Mouse (Mus musculus): ENCODE measurements around the gene Kng2. TPM values are rescaled to one million over a fixed set of nuclear protein-coding genes. Genes with fewer than 3 reads are reported as not detected.
"Not testable (repeated sequence)": the region's sequence is repeated elsewhere in the genome, so short reads cannot be mapped to it uniquely, and the experiment has no call there.

Kng2 gene
- total RNA-seq (2021), result not detected
- long read RNA-seq, result 0 reads

- not testable (repeated sequence) for DNase-seq (ENCODE audit: low spot score in 2 of 2)
Measured at GRCm38 (mm10) chr16:23028966-23029600, at the start of gene Kng2. Gene Kng2, minus strand, starts transcription at chr16:23029482.

DNA sequence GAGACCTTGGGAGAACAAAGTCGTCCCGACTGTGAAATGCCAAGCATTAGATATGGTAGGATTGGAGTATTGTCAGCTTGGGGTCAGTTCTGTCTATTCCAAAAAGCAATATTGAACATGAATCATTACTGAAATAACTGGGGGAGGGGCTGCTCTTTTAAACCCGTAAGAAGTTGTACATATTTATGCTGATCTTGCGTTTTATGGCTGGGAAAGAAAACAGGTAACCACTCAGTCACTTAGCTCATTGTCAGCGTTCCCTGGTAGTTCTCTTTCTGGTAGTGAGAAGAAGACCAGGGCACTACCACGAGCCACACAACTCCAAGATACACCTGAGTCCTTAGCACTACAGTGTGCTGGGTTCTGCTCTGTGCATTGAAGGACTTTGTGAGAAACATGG is 48.2 kb upstream of the Kng2 start:
- DNase-seq (ENCODE audit: low spot score in 2 of 2), result not testable (repeated sequence)

DNA sequence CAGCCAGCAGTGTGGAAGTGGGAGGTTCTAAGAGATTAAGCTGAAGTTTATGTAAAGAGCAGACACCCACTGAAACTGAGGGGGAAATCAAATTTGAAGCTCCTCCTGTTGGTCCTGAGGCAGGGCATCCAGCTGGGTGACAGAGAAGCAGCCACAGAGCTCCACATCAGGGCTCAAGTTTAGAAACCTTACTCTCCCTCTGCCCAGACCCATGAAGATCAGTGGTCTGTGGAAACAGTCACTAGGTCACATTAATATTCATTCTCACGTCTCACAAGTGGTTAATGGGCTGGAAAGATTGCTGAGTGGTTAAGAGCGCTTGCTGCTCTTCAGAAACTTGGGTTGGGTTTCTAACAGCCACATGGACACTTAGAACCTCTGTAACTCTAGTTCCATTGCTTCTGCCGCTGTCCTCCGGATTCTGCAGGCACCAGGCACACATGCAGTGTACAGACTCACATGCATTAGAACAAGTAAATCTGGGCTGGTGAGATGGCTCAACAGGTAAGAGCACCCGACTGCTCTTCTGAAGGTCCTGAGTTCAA is 31.6 kb upstream of the Kng2 start:
- not testable (repeated sequence) for DNase-seq (ENCODE audit: low spot score in 2 of 2)

GRCm38 (mm10) chr16:23059630-23060029 is 30.3 kb upstream of the Kng2 start:
- not testable (repeated sequence) for DNase-seq (ENCODE audit: low spot score in 2 of 2)

GRCm38 (mm10) chr16:23057668-23058447 is 28.6 kb upstream of the Kng2 start, which contains the start of gene Kng1:
Gene Kng1, plus strand, starts transcription at chr16:23057865.
- DNase-seq (ENCODE audit: low spot score in 2 of 2), result not testable (repeated sequence)

- DNase-seq (ENCODE audit: low spot score in 2 of 2), result peak; percentile 14 to 43
Measured at GRCm38 (mm10) chr16:23046319-23046718, 17.0 kb upstream of the Kng2 start.

- no peak for DNase-seq (ENCODE audit: low spot score in 2 of 2)
Measured at GRCm38 (mm10) chr16:23040876-23041275, 11.6 kb upstream of the Kng2 start.

- peak in 1 of 2 experiments; percentile 21 for DNase-seq (ENCODE audit: low spot score in 2 of 2)
Measured at GRCm38 (mm10) chr16:23039281-23039680, 10.0 kb upstream of the Kng2 start.

- no peak for DNase-seq (ENCODE audit: low spot score in 2 of 2)
Measured at GRCm38 (mm10) chr16:23037744-23038143, 8.5 kb upstream of the Kng2 start.

DNA sequence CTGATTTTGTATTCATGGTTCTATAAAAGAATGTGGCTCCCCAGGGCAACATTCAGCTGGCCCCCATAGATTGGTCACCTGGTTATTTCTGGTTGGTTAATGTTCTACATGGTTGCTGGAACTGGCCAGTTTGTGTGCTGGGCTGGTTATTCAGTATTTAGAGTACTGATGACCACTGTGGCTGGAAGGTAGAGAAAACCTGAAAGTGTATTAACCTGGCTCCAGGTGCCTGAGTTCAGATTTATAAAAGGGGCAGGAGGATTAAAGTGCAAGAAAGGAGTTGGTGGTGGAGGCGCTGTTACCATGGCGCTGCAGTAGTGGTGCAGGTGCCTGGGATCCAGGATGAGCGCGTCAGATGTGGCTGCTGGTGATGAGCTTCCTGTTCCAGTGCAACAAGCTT is 4.4 kb upstream of the Kng2 start:
- DNase-seq (ENCODE audit: low spot score in 2 of 2), result no peak

DNA sequence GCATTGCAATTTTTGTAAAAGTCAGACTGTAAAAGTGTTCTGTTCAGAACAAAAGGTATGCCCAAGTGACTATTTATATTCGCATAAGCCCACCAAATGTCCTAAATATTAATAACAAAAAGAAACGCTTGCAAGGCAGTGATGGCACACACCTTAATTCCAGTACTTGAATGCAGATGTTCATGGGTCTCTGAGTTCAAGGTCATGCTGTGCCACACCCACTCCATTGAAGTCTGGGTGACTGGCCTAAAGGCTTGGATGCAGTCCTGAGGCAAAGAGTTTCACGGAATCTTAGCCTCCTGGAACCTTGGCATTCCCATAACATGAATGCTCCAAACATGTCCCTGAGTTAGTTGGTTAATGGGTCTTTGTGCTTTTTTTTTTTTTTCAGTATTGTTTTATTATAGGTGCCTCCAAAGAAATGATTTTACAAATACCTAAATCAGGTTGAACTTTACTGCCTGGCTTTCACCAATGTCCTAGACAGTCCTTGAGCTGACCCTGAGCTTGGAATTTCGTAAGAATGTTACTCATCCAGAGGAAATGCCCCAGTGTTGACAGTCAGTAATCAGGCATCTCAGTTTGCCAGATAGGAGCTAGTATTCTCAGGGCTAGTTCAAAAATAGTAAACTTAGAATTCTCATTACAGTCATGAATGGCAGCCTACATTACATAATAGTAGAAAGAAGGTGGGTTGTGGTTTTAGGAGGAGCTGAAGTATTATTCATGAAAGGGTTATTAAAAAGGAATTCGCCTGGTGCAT is 1.6 kb upstream of the Kng2 start:
- no peak for DNase-seq (ENCODE audit: low spot score in 2 of 2)

DNA sequence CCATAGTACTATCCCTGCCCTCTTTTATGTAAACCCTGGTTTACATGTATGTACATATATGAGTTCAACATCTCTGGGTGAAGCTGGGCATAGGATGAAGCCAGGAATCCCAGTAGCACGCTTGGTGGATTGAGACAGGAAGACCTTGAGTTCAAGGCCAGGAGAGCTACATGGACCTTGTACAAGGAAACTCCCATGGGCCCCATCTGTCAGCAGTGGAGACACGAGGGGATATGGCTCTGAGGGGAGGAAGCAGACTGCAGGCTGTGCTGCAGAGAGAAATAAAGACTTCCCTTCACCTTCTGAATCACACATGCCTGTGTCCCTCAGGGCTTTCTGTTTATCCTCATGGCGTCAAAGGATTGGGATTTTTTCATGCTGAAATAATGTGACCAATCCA is 1.9 kb downstream of the Kng2 start:
- not testable (repeated sequence) for DNase-seq (ENCODE audit: low spot score in 2 of 2)

- no peak for DNase-seq (ENCODE audit: low spot score in 2 of 2)
Measured at GRCm38 (mm10) chr16:23026582-23026981, 2.7 kb downstream of the Kng2 start.

DNA sequence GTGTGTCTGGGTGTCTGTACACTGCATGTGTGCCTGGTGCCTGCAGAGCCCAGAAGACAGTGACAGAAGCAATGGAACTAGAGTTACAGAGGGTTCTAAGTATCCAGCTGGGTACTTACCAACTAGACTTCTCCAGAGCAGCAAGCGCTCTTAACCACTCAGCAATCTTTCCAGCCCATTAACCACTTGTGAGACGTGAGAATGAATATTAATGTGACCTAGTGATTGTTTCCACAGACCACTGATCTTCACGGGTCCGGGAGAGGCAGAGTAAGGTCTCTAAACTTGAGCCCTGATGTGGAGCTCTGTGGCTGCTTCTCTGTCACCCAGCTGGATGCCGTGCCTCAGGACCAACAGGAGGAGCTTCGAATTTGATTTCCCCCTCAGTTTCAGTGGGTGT is 4.2 kb downstream of the Kng2 start:
- DNase-seq (ENCODE audit: low spot score in 2 of 2), result no peak

DNA sequence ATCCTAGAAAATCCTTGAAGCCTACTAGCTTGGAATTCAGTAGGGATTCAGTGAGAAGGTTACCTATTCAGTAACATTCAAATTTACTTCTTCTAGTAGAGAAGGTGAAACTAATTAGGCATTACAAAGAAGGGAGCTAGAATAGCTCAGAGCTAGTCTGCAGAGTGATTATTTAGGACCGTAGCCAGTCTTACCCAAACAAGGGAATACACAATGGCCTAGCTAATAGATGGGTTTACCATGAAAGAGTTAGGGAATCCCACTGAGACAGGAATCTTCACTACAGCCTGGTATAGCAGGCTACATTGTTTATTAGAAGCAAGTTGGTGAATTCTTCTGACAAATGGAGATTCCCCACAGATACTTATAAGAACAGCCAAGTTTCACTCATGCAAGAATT is 8.7 kb downstream of the Kng2 start:
- DNase-seq (ENCODE audit: low spot score in 2 of 2), result not testable (repeated sequence)

GRCm38 (mm10) chr16:23014645-23015044 is 14.6 kb downstream of the Kng2 start:
- DNase-seq (ENCODE audit: low spot score in 2 of 2), result peak in 1 of 2 experiments; percentile 4

DNA sequence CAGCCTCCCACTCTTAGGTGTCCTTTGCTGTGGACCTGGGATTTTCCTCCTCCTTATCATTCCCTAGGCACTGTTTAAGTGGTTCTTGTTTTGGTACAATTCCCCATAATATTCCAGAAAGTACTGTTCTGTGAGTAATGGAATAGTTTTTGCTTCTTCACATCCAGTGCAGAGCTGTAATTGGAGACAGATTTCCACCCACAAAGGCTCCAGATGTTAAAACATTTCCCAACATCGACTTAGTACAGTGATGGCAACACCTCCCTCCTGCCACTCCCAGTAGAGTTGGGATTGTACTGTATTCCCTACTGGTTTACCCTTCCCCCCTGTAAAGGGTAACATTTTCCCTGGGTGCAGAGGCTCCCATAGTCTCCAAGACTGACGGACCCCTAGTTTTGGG is 15.5 kb downstream of the Kng2 start:
- not testable (repeated sequence) for DNase-seq (ENCODE audit: low spot score in 2 of 2)

GRCm38 (mm10) chr16:22996951-22997350 is 32.3 kb downstream of the Kng2 start:
- DNase-seq (ENCODE audit: low spot score in 2 of 2), result not testable (repeated sequence)

GRCm38 (mm10) chr16:22967383-22968030 is 61.8 kb downstream of the Kng2 start:
- DNase-seq (ENCODE audit: low spot score in 2 of 2), result no peak

DNA sequence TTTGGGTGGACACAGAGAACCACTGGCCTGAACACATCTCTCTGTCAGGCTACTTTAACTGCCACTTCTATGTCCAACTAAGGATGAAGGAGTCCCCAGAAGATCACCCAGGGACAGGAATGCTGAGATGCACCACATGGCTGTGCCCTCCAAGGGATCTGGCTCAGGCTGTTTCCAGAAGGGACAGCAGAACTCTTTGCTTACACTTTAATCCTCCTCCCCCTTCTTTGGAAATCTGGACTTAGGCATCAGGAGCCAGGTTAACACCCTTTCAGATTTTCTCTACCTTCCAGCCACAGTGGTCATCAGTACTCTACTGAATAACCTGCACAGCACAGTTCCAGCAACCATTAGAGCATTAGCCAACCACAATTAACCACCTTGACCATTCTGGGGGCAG is 66.0 kb downstream of the Kng2 start:
- no peak for DNase-seq (ENCODE audit: low spot score in 2 of 2)

DNA sequence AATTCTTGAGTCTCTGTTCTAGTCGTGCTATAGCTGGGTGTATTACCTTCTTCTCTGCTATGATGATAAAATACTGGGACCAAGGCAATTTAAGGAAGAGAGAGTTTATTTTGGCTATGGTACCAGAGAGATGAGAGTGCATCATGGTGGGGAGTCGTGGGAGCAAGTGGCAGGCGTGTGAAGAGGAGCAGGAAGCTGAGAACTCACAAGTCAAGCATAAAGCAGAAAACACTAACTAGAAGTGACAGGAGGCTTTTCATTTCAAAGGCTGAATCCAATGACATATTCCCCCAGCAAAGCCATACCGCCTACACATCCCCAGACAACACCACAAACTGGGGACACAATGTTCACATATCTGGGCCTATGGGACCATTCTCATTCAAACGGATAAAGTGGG is 67.0 kb downstream of the Kng2 start:
- DNase-seq (ENCODE audit: low spot score in 2 of 2), result no peak

Measured in layer of hippocampus, postnatal 10 days (tissue).